Mouse (Mus musculus) midbrain, embryonic 12.5 days (tissue): ENCODE measurements around the gene Gm20481. TPM values are rescaled to one million over a fixed set of nuclear protein-coding genes. Genes with fewer than 3 reads are reported as not detected.
"Not testable (repeated sequence)": the region's sequence is repeated elsewhere in the genome, so short reads cannot be mapped to it uniquely, and the experiment has no call there.

Experiments used
- ATAC-seq: fragments of 200-750 bp; cut with Nextera tagmentation; 2 replicates; pipeline ENCODE4 v1.8.0; 2017; ENCODE audit warnings: low read depth, moderate TSS enrichment, moderate library complexity; ENCODE audit not compliant: low FRiP score
- H3K27ac ChIP-seq: fragments of 300-500 bp; sonication (generic); replicated peaks from 2 replicates; pipeline ENCODE4 v1.5.1; 2016; ENCODE audit warnings: mild to moderate bottlenecking
- H3K27me3 ChIP-seq: fragments of 300-500 bp; sonication (generic); 2 replicates; pipeline ENCODE4 v1.6.1; 2016; ENCODE audit warnings: mild to moderate bottlenecking
- H3K36me3 ChIP-seq: fragments of 300-500 bp; sonication (generic); 2 replicates; pipeline ENCODE4 v1.6.1; 2016
- H3K4me1 ChIP-seq: fragments of 300-500 bp; sonication (generic); 2 replicates; pipeline ENCODE4 v1.6.1; 2016
- H3K4me2 ChIP-seq: fragments of 300-500 bp; sonication (generic); replicated peaks from 2 replicates; pipeline ENCODE4 v1.6.1; 2016; ENCODE audit warnings: mild to moderate bottlenecking, moderate library complexity
- H3K4me3 ChIP-seq: fragments of 300-500 bp; sonication (generic); 2 replicates; pipeline ENCODE4 v1.5.1; 2016; ENCODE audit warnings: mild to moderate bottlenecking
- H3K9ac ChIP-seq: fragments of 300-500 bp; sonication (generic); replicated peaks from 2 replicates; pipeline ENCODE4 v1.6.1; 2016; ENCODE audit warnings: mild to moderate bottlenecking, moderate library complexity
- H3K9me3 ChIP-seq: fragments of 300-500 bp; sonication (generic); 2 replicates; pipeline ENCODE4 v1.6.1; 2016; ENCODE audit warnings: mild to moderate bottlenecking
- WGBS: fragments of 180-500 bp; shearing (Covaris S2); methylation state at CpG from one replicate; pipeline ENCODE4 v1.1.7; 2016; 5-methylcytosine and 5-hydroxymethylcytosine counted together
- polyA plus RNA-seq: library from polyadenylated mRNA; unstranded; fragments of >200 nt; fragmentation: Nextera tagmentation; extraction: Ambion mirVana; gene quantifications from 2 replicates; pipeline ENCODE4 v1.2.1, GENCODE M21; 2016

The Gm20481 gene
- polyA plus RNA-seq, 1 experiment from 2014 or later: not detected

DNA sequence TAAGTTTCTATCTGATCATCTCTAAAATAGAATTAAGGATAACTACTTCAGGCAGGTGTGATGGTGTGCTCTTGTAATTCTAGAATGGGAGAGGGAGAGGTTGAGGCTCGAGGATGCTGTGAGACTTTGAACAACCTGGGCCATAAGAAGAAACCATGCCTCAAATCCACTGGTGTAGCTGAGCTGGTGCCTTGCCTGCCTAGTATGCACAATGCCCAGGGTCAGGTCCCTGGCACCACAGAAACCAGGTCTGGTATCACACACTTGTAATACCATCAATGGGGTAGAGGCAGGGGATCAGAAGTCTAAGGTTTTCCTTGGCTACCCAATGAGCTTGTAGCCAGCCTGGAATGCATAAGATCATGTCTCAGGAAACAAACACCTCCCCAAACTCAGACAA, 6.9 kb upstream of the Gm20481 start:
- no peak for ATAC-seq
- Histone ChIP-seq H3K36me3 (no peaks in the 10 kb centered on the region), H3K4me3 (no peak overlapping the region), H3K4me1 (peaks cover 11% of the 10 kb centered on the region), H3K9ac (no peak overlapping the region), H3K27ac (no peak overlapping the region), H3K27me3 (peaks cover 52% of the 10 kb centered on the region), H3K9me3 (no peaks in the 10 kb centered on the region), H3K4me2 (no peak overlapping the region)
- WGBS: 64% methylated on average over 1 of the region's 1 CpGs

- H3K9ac ChIP-seq: no peak overlapping the region
- H3K27me3 ChIP-seq: peaks cover 68% of the 10 kb centered on the region
- H3K9me3 ChIP-seq: no peaks in the 10 kb centered on the region
- H3K4me2 ChIP-seq: no peak overlapping the region
- no peak for ATAC-seq
- no peak overlapping the region for H3K4me3 ChIP-seq
- 5% methylated on average over 1 of the region's 1 CpGs for WGBS
- no peaks in the 10 kb centered on the region for H3K36me3 ChIP-seq
- H3K27ac ChIP-seq: no peak overlapping the region
- H3K4me1 ChIP-seq: peaks cover 7% of the 10 kb centered on the region
Measured at GRCm38 (mm10) chr17:34964640-34965049, 5.1 kb upstream of the Gm20481 start.

DNA sequence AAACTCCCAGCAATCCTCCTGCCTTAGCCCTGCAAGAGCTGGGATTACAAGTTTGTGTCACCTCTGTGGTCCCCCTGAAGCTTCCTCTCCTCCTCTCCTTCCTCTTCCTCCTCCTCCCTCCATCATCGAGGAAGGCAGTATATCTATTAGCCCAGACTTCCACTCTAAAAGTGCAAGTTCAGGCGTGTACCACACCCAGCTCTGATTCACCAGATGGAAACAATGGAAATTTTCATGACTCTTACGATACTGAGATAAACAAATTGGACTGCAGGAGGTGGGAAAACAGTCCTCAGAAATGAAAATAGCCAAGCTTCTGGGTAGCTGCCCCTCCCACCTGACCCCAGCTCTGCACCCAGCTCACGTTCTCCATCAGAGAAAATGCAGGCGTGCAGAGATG, 4.1 kb upstream of the Gm20481 start:
- H3K9me3 ChIP-seq: no peaks in the 10 kb centered on the region
- 82% methylated on average over 5 of the region's 5 CpGs for WGBS
- H3K9ac ChIP-seq: no peak overlapping the region
- H3K36me3 ChIP-seq: no peaks in the 10 kb centered on the region
- H3K4me1 ChIP-seq: no peaks in the 10 kb centered on the region
- H3K4me2 ChIP-seq: no peak overlapping the region
- H3K27ac ChIP-seq: no peak overlapping the region
- peaks cover 64% of the 10 kb centered on the region for H3K27me3 ChIP-seq
- no peak for ATAC-seq
- no peak overlapping the region for H3K4me3 ChIP-seq

DNA sequence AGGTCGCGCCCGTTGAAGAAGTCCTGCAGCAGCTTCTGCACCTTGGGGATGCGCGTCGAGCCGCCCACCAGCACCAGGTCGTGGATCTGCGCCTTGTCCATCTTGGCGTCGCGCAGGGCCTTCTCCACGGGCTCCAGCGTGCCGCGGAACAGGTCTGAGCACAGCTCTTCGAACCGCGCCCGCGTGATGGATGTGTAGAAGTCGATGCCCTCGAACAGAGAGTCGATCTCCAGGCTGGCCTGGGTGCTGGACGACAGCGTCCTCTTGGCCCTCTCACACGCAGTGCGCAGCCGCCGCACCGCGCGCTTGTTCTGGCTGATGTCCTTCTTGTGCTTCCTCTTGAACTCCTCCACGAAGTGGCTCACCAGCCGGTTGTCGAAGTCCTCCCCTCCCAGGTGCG, 1.1 kb downstream of the Gm20481 start:
- not testable (repeated sequence) for H3K4me1 ChIP-seq, H3K9me3 ChIP-seq, H3K4me3 ChIP-seq, ATAC-seq, H3K36me3 ChIP-seq, H3K9ac ChIP-seq, H3K4me2 ChIP-seq, H3K27ac ChIP-seq
- 38% methylated on average over 27 of the region's 37 CpGs for WGBS
- peaks cover 50% of the 10 kb centered on the region for H3K27me3 ChIP-seq

DNA sequence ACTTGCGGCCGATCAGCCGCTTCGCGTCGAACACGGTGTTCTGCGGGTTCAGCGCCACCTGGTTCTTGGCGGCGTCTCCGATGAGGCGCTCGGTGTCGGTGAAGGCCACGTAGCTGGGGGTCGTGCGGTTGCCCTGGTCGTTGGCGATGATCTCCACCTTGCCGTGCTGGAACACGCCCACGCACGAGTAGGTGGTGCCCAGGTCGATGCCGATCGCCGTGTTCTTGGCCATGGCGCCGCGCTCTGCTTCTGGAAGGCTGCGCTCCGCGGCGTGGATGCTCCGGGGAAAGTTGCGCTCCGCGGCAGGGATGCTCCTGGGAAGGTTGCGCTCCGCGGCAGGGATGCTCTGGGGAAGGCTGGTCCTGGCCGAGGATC, 2.0 kb downstream of the Gm20481 start:
- Histone ChIP-seq H3K9ac (0 out of 2 replicates have a peak overlapping the region, but pooled peaks have one; percentile 41), H3K4me3 (peak overlapping the region; percentile 35), H3K27me3 (peaks cover 50% of the 10 kb centered on the region), H3K4me2 (peak overlapping the region; percentile 60)
- H3K9me3 ChIP-seq, H3K27ac ChIP-seq, H3K36me3 ChIP-seq, H3K4me1 ChIP-seq: not testable (repeated sequence)
- under 1% methylated on average over 22 of the region's 43 CpGs for WGBS
- ATAC-seq: peak; percentile 60

DNA sequence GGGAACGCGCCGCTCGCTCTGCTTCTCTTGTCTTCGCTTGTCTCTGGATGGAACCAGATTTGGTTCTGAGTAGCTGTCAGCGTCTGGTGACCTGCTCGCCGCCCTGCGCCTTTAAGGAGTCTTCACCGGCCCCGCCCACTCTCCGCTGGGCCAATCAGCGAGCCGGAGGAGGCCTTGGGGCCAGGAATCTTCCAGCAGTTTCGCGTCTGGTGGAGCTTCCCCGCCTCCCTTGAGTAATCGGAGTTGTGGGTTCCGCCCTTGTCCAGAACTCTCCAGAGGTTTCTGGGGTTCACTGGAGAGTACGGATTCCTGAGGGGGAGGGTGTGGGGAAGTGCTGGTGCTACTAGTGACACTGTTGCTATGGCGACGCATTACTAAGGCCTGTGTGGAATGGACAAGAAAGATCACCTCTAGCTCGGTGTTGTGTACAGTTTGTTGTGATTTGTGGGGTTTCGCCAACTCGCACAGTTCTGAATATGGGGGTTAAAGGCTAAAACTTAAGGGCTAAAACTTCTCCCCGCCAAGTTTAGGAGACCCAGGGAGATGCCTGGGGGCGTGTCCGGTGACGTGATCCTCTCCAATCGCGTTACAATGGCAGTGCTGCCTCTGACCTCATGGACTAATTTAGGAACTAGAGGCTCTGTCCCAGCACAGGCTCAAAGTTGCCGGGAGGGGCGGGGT, 2.5 kb downstream of the Gm20481 start, which contains the start of the genes Hspa1a and Hspa1l:
Hspa1a (minus strand) TSS at position 88 of the 681 bp plus-strand sequence.
Hspa1l (plus strand) TSS at position 635 of the 681 bp plus-strand sequence.
- Histone ChIP-seq H3K4me2 (peak within 1 kb of the TSS; percentile 60), H3K9ac (peak within 1 kb of the TSS; percentile 41; the same call in 1 of the 2 replicates), H3K27me3 (peaks cover 45% of the 10 kb centered on the region), H3K4me3 (peak within 1 kb of the TSS; percentile 35)
- H3K9me3 ChIP-seq, H3K27ac ChIP-seq, H3K4me1 ChIP-seq, H3K36me3 ChIP-seq: not testable (repeated sequence)
- ATAC-seq: peak; percentile 92
- WGBS: under 1% methylated on average over 31 of the region's 33 CpGs

DNA sequence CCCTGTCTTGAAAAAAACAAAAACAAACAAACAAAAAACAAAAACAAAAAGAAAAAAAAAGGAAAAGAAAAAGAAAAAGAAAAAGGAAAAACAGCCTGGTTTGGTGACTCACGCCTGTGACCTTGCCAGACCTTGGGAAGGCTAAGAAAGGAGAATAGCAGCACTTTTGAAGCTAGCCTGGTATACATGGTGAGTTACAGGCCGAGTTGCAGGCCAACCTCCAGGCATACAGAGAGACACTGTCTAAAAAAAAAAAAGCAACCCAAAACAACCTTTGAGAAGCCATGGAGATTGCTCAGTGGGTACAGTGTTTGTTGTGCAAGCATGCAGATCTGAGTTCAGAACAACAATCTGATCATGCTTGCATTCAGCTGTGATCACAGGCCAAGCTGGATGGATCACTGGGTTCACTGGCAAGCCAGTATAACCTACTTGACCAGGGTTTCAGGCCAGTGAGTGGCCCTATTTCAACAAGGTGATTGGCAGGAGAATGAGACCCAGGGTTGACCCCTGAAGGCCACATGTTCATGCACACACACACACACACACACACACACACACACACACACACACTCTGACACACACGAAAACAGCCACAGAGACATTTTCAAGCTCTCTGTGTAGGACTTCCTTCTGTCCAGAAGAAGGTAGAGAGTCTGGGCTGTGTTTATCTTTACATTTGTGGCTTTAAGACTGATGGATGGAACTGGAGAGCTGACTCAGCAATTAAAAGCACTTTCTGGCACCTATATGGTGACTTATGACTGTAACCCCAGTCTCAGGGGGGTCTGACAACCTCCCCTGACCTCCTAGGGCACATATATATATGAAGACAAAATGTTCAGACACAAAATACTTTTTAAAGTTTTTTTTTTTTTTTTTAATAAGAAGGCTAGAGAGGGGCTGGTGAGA, 6.1 kb downstream of the Gm20481 start:
- Histone ChIP-seq H3K4me1 (peaks cover 9% of the 10 kb centered on the region), H3K27me3 (peaks cover 18% of the 10 kb centered on the region; the same call in 1 of the 2 replicates), H3K4me2 (no peak overlapping the region), H3K36me3 (no peaks in the 10 kb centered on the region), H3K27ac (no peak overlapping the region), H3K9me3 (no peaks in the 10 kb centered on the region), H3K9ac (no peak overlapping the region), H3K4me3 (no peak overlapping the region)
- WGBS: 84% methylated on average over 3 of the region's 3 CpGs
- ATAC-seq: no peak

DNA sequence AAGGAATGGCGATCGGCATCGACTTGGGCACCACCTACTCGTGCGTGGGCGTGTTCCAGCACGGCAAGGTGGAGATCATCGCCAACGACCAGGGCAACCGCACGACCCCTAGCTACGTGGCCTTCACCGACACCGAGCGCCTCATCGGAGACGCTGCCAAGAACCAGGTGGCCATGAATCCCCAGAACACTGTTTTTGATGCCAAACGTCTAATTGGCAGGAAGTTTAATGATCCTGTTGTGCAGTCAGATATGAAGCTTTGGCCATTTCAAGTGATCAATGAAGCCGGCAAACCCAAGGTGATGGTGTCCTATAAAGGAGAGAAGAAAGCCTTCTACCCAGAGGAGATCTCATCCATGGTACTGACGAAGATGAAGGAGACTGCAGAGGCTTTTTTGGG, 7.3 kb downstream of the Gm20481 start:
- Histone ChIP-seq H3K36me3 (no peaks in the 10 kb centered on the region), H3K27ac (no peak overlapping the region), H3K9ac (no peak overlapping the region), H3K27me3 (peaks cover 18% of the 10 kb centered on the region; the same call in 1 of the 2 replicates), H3K9me3 (no peaks in the 10 kb centered on the region), H3K4me3 (no peak overlapping the region), H3K4me2 (no peak overlapping the region), H3K4me1 (peaks cover 13% of the 10 kb centered on the region)
- ATAC-seq: no peak
- WGBS: 95% methylated on average over 20 of the region's 20 CpGs

DNA sequence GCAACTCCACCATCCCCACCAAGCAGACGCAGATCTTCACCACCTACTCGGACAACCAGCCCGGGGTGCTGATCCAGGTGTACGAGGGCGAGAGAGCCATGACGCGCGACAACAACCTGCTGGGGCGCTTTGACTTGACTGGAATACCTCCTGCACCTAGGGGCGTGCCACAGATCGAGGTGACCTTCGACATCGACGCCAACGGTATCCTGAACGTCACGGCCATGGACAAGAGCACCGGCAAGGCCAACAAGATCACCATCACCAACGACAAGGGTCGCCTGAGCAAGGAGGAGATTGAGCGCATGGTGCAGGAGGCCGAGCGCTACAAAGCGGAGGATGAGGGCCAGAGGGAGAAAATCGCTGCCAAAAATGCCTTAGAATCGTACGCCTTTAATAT, 8.5 kb downstream of the Gm20481 start:
- H3K9ac ChIP-seq: no peak overlapping the region
- ATAC-seq: no peak

GRCm38 (mm10) chr17:34979631-34980030, 9.9 kb downstream of the Gm20481 start:
- ATAC-seq: no peak
- H3K4me3 ChIP-seq: no peak overlapping the region
- peaks cover 18% of the 10 kb centered on the region for H3K4me1 ChIP-seq
- H3K9me3 ChIP-seq: no peaks in the 10 kb centered on the region
- H3K9ac ChIP-seq: 0 out of 2 replicates have a peak overlapping the region, but pooled peaks have one; percentile 20
- 0 out of 2 replicates have a peak, but pooled peaks cover under 1% of the 10 kb centered on the region for H3K36me3 ChIP-seq
- H3K27ac ChIP-seq: no peak overlapping the region
- H3K4me2 ChIP-seq: no peak overlapping the region
- no peaks in the 10 kb centered on the region for H3K27me3 ChIP-seq
- 94% methylated on average over 4 of the region's 4 CpGs for WGBS

More for the DNA sequence above, 8.5 kb downstream of the Gm20481 start:
- Histone ChIP-seq H3K9me3 (no peaks in the 10 kb centered on the region), H3K27me3 (peaks cover 10% of the 10 kb centered on the region; the same call in 1 of the 2 replicates), H3K36me3 (no peaks in the 10 kb centered on the region), H3K4me3 (no peak overlapping the region), H3K27ac (no peak overlapping the region), H3K4me1 (peaks cover 18% of the 10 kb centered on the region), H3K4me2 (no peak overlapping the region)
- 89% methylated on average over 27 of the region's 27 CpGs for WGBS

GRCm38 (mm10) chr17:34980655-34981054, 10.9 kb downstream of the Gm20481 start:
- Histone ChIP-seq H3K4me3 (peak overlapping the region; percentile 91), H3K9ac (peak overlapping the region; percentile 87; the same call in 1 of the 2 replicates), H3K9me3 (no peaks in the 10 kb centered on the region), H3K36me3 (peaks cover 10% of the 10 kb centered on the region), H3K4me1 (peaks cover 18% of the 10 kb centered on the region), H3K27me3 (no peaks in the 10 kb centered on the region), H3K4me2 (peak overlapping the region; percentile 96), H3K27ac (no peak overlapping the region)
- WGBS: 30% methylated on average over 2 of the region's 2 CpGs
- ATAC-seq: no peak

GRCm38 (mm10) chr17:34981690-34982180, 12.0 kb downstream of the Gm20481 start, which contains the start of gene Lsm2:
Gene Lsm2, plus strand, starts transcription at chr17:34981862.
- WGBS: under 1% methylated on average over 57 of the region's 58 CpGs
- peak within 1 kb of the TSS; percentile 91 for H3K4me3 ChIP-seq
- ATAC-seq: peak; percentile 94
- peak within 1 kb of the TSS; percentile 87 for H3K9ac ChIP-seq
- H3K27me3 ChIP-seq: no peaks in the 10 kb centered on the region
- H3K27ac ChIP-seq: peak within 1 kb of the TSS; percentile 96
- H3K36me3 ChIP-seq: peaks cover 21% of the 10 kb centered on the region
- H3K4me2 ChIP-seq: peak within 1 kb of the TSS; percentile 96
- peaks cover 18% of the 10 kb centered on the region for H3K4me1 ChIP-seq
- H3K9me3 ChIP-seq: no peaks in the 10 kb centered on the region
